Mouse (Mus musculus) embryonic facial prominence, embryonic 11.5 days (tissue): ENCODE results near the gene Pdzrn3. TPM values are rescaled to one million over a fixed set of nuclear protein-coding genes. Genes with fewer than 3 reads are reported as not detected.
A peak's percentile ranks its signal among the peaks of the same experiment; 100 is the strongest.

Experiments
- ATAC-seq: fragments of 200-750 bp; cut with Nextera tagmentation; replicated peaks from 2 replicates; pipeline ENCODE4 v1.8.0; 2017; ENCODE audit warnings: low read depth; ENCODE audit not compliant: insufficient number of reproducible peaks, low FRiP score, low TSS enrichment
- DNase-seq: peaks from one replicate; pipeline ENCODE4 v3.0.0-alpha.2; 2015; ENCODE audit warnings: low spot score
- H3K27ac ChIP-seq: fragments of 300-500 bp; sonication (generic); replicated peaks from 2 replicates; pipeline ENCODE4 v1.5.1; 2014; ENCODE audit warnings: mild to moderate bottlenecking, low read depth, low read length, control low read depth
- H3K27me3 ChIP-seq: fragments of 300-500 bp; sonication (generic); 2 replicates; pipeline ENCODE4 v1.6.1; 2014; ENCODE audit warnings: mild to moderate bottlenecking, low read length, moderate library complexity, mixed read lengths; ENCODE audit not compliant: control insufficient read depth, insufficient read depth
- H3K36me3 ChIP-seq: fragments of 300-500 bp; sonication (generic); replicated peaks from 2 replicates; pipeline ENCODE4 v1.6.1; 2014; ENCODE audit warnings: low read depth, mild to moderate bottlenecking, low read length, moderate library complexity, mixed read lengths; ENCODE audit not compliant: control insufficient read depth, insufficient read depth
- H3K4me1 ChIP-seq: fragments of 300-500 bp; sonication (generic); 2 replicates; pipeline ENCODE4 v1.6.1; 2014; ENCODE audit warnings: low read length, mixed read lengths; ENCODE audit not compliant: control insufficient read depth, insufficient read depth
- H3K4me2 ChIP-seq: fragments of 300-500 bp; sonication (generic); 2 replicates; pipeline ENCODE4 v1.6.1; 2014; ENCODE audit warnings: low read depth, mild to moderate bottlenecking, control low read depth, low read length, moderate library complexity
- H3K4me3 ChIP-seq: fragments of 300-500 bp; sonication (generic); 2 replicates; pipeline ENCODE4 v1.5.1; 2014; ENCODE audit warnings: low read depth, low read length, control low read depth
- H3K9ac ChIP-seq: fragments of 300-500 bp; sonication (generic); replicated peaks from 2 replicates; pipeline ENCODE4 v1.6.1; 2014; ENCODE audit warnings: mild to moderate bottlenecking, control low read depth, low read length
- H3K9me3 ChIP-seq: fragments of 300-500 bp; sonication (generic); replicated peaks from 2 replicates; pipeline ENCODE4 v1.6.1; 2016; ENCODE audit warnings: mild to moderate bottlenecking, low read length, inconsistent platforms, mixed read lengths; ENCODE audit not compliant: control insufficient read depth
- WGBS: fragments of 180-500 bp; shearing (Covaris S2); extraction: QIAGEN DNeasy Blood & Tissue Kit; methylation state at CpG from one replicate; pipeline ENCODE4 v1.1.7; 2014; 5-methylcytosine and 5-hydroxymethylcytosine counted together
- polyA plus RNA-seq: library from polyadenylated mRNA; unstranded; fragments of >200 nt; fragmentation: Nextera tagmentation; extraction: Ambion mirVana; gene quantifications from 2 replicates; pipeline ENCODE4 v1.2.1, GENCODE M21; 2014

Gene Pdzrn3
- polyA plus RNA-seq, 1 experiment from 2014 or later = 11.9 TPM

GRCm38 (mm10) chr6:101296280-101296679, 81.4 kb downstream of the Pdzrn3 start:
- Histone ChIP-seq H3K9ac (no peak overlapping the region), H3K36me3 (no peaks in the 10 kb centered on the region), H3K27me3 (no peaks in the 10 kb centered on the region), H3K4me3 (no peak overlapping the region), H3K4me2 (no peak overlapping the region), H3K4me1 (peaks cover 7% of the 10 kb centered on the region; the same call in 1 of the 2 replicates), H3K27ac (peak overlapping the region; percentile 49), H3K9me3 (no peaks in the 10 kb centered on the region)
- peak; percentile 14; the same call in 1 of the 2 replicates for ATAC-seq
- DNase-seq = peak; percentile 80
- 33% methylated on average over 8 of the region's 8 CpGs for WGBS

- peaks cover 7% of the 10 kb centered on the region for H3K4me1 ChIP-seq
- WGBS = 53% methylated on average over 12 of the region's 12 CpGs
- H3K4me3 ChIP-seq = no peak overlapping the region
- ATAC-seq (0 out of 2 replicates have a peak, but pooled peaks have one; percentile 49), DNase-seq (peak; percentile 78)
- no peak overlapping the region for H3K4me2 ChIP-seq
- H3K27ac ChIP-seq = no peak overlapping the region; the same call in 1 of the 2 replicates
- H3K36me3 ChIP-seq = no peaks in the 10 kb centered on the region
- no peak overlapping the region for H3K9ac ChIP-seq
- H3K27me3 ChIP-seq = no peaks in the 10 kb centered on the region
- no peaks in the 10 kb centered on the region for H3K9me3 ChIP-seq
Observed at GRCm38 (mm10) chr6:101293036-101293572, 84.6 kb downstream of the Pdzrn3 start.

GRCm38 (mm10) chr6:101291944-101292343, 85.8 kb downstream of the Pdzrn3 start:
- H3K4me3 ChIP-seq = no peak overlapping the region
- H3K36me3 ChIP-seq = no peaks in the 10 kb centered on the region
- 53% methylated on average over 2 of the region's 2 CpGs for WGBS
- peaks cover 4% of the 10 kb centered on the region; the same call in 1 of the 2 replicates for H3K4me1 ChIP-seq
- H3K27ac ChIP-seq = no peak overlapping the region
- no peaks in the 10 kb centered on the region for H3K27me3 ChIP-seq
- H3K9me3 ChIP-seq = no peaks in the 10 kb centered on the region
- no peak for ATAC-seq
- DNase-seq = no peak
- no peak overlapping the region for H3K4me2 ChIP-seq
- H3K9ac ChIP-seq = no peak overlapping the region

DNA sequence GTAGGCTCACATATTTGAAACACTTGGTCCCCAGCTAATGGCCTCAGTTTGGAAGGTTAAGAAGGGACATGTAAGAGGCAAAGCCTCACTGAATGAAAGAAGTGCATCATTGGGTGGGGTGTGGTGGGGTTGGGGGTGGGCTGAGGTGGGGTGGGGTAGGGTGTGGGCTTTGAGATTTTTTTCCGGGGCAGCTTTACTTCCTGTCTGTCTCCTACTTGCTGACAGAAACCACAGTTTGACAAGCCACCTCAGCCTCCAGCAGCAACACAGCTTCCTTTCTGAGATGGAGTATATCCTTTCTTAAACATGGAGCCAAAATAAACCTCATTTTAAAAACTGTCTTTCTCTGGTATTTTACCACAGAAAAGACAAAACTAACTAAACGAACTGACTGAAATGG, 87.5 kb downstream of the Pdzrn3 start:
- Histone ChIP-seq H3K4me1 (peaks cover 4% of the 10 kb centered on the region; the same call in 1 of the 2 replicates), H3K9ac (no peak overlapping the region), H3K27me3 (no peaks in the 10 kb centered on the region), H3K9me3 (no peaks in the 10 kb centered on the region), H3K36me3 (no peaks in the 10 kb centered on the region), H3K4me3 (no peak overlapping the region), H3K27ac (no peak overlapping the region), H3K4me2 (no peak overlapping the region)
- ATAC-seq (no peak), DNase-seq (no peak)
- WGBS = 41% methylated on average over 2 of the region's 2 CpGs

DNA sequence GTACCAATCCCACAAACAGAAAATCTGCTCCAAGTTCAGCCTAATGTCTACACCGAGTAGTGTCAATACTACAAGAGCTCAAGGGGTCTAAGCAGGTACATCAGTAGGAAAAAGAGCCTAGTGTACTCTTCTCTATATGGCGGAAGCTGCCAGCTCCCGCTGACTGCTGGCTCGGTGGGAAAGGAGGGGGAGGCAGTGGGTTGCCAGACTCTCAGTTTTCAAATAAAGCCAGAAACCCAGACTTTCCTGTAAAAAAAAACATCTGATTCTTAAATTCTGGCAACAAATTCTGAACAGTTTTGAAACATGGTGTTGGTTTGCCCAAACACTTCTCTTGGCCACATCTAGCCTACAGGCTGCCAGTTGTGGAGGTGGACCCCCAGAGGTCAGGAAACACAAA, 88.3 kb downstream of the Pdzrn3 start:
- H3K36me3 ChIP-seq = no peaks in the 10 kb centered on the region
- no peaks in the 10 kb centered on the region for H3K9me3 ChIP-seq
- H3K27me3 ChIP-seq = no peaks in the 10 kb centered on the region
- 65% methylated on average over 4 of the region's 4 CpGs for WGBS
- H3K4me3 ChIP-seq = no peak overlapping the region
- DNase-seq (no peak), ATAC-seq (no peak)
- H3K4me1 ChIP-seq = peaks cover 4% of the 10 kb centered on the region; the same call in 1 of the 2 replicates
- no peak overlapping the region for H3K27ac ChIP-seq
- no peak overlapping the region for H3K4me2 ChIP-seq
- no peak overlapping the region for H3K9ac ChIP-seq

DNA sequence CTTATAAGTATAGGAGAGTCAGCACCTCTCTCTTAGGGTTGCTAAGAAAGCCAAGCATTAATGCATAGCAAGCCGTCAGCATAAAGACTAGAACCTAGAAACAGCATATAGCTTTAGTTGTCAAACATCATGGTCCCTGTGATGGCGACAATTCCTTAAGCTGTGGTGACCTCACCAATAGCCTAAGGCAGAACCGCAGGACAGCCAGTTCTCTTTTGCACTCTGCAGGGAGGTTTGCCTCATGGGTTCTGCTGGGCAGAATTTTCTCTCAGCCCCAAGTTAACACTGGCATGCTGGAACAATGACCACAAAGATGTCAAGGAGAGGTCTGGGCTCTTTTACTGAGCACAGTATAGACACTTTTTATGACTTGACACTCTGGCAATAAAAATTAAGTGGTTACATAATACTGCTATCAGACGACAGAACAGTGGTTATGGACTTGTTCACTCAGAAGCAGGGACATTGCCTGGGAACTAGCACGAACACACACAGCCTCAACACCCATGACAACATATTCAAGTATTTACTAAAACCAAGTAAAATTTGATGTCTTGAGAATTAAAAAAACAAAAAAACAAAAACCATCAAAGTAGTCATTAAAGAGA, 90.0 kb downstream of the Pdzrn3 start:
- ATAC-seq (no peak), DNase-seq (no peak)
- H3K4me3 ChIP-seq = no peak overlapping the region
- WGBS = 73% methylated on average over 5 of the region's 5 CpGs
- H3K36me3 ChIP-seq = no peaks in the 10 kb centered on the region
- no peaks in the 10 kb centered on the region; the same call in 1 of the 2 replicates for H3K4me1 ChIP-seq
- no peak overlapping the region for H3K27ac ChIP-seq
- no peaks in the 10 kb centered on the region for H3K27me3 ChIP-seq
- H3K4me2 ChIP-seq = no peak overlapping the region
- H3K9ac ChIP-seq = no peak overlapping the region
- no peaks in the 10 kb centered on the region for H3K9me3 ChIP-seq

- Histone ChIP-seq H3K9ac (no peak overlapping the region), H3K36me3 (no peaks in the 10 kb centered on the region), H3K4me1 (no peaks in the 10 kb centered on the region; the same call in 1 of the 2 replicates), H3K27me3 (no peaks in the 10 kb centered on the region), H3K4me2 (no peak overlapping the region), H3K27ac (no peak overlapping the region), H3K4me3 (no peak overlapping the region), H3K9me3 (no peaks in the 10 kb centered on the region)
- ATAC-seq (no peak), DNase-seq (no peak)
- 78% methylated on average over 2 of the region's 2 CpGs for WGBS
Observed at GRCm38 (mm10) chr6:101287077-101287476, 90.6 kb downstream of the Pdzrn3 start.

GRCm38 (mm10) chr6:101284368-101284955, 93.2 kb downstream of the Pdzrn3 start:
- Histone ChIP-seq H3K9ac (no peak overlapping the region), H3K36me3 (no peaks in the 10 kb centered on the region), H3K4me2 (no peak overlapping the region), H3K4me1 (peaks cover 4% of the 10 kb centered on the region; the same call in 1 of the 2 replicates), H3K27me3 (no peaks in the 10 kb centered on the region), H3K27ac (no peak overlapping the region), H3K4me3 (no peak overlapping the region), H3K9me3 (no peaks in the 10 kb centered on the region)
- ATAC-seq (no peak), DNase-seq (no peak)
- WGBS = 29% methylated on average over 6 of the region's 6 CpGs
